Mouse (Mus musculus) spleen, adult 2 months (tissue): Measurements from ENCODE around the gene Pnkd.

Experiments
- CTCF ChIP-seq: fragments of 200-500 bp; IDR thresholded peaks from 2 replicates; pipeline ENCODE4 v1.5.1; 2011; ENCODE audit warnings: mild to moderate bottlenecking, inconsistent platforms; ENCODE audit not compliant: insufficient read depth, insufficient read length, insufficient replicate concordance; ENCODE audit errors: extremely low read depth
- POLR2A ChIP-seq: fragments of 200-500 bp; IDR thresholded peaks from 2 replicates; pipeline ENCODE4 v1.6.1; 2011; ENCODE audit warnings: low read depth, low read length, inconsistent platforms

- TF ChIP-seq POLR2A = no peak
- no peak for TF ChIP-seq CTCF
Measured at GRCm38 (mm10) chr1:74307146-74307545, 22.4 kb downstream of the Pnkd start.
